Mouse (Mus musculus) lung, embryonic 16.5 days (tissue): Measurements from ENCODE around the gene Mrps27. TPM values are rescaled to one million over a fixed set of nuclear protein-coding genes. Genes with fewer than 3 reads are reported as not detected.
"Not testable (repeated sequence)": the region's sequence is repeated elsewhere in the genome, so short reads cannot be mapped to it uniquely, and the experiment has no call there.

Source experiments
- ATAC-seq: fragments of 200-750 bp; cut with Nextera tagmentation; 2 replicates; pipeline ENCODE4 v1.8.0; 2017; ENCODE audit warnings: low read depth, mild to moderate bottlenecking, moderate library complexity
- H3K27ac ChIP-seq: fragments of 300-500 bp; sonication (generic); 2 replicates; pipeline ENCODE4 v1.5.1; 2014; ENCODE audit warnings: mild to moderate bottlenecking, control low read depth, low read length
- H3K27me3 ChIP-seq: fragments of 300-500 bp; sonication (generic); 2 replicates; pipeline ENCODE4 v1.6.1; 2014; ENCODE audit warnings: low read depth, low read length, mixed read lengths; ENCODE audit not compliant: control insufficient read depth, insufficient read depth
- H3K36me3 ChIP-seq: fragments of 300-500 bp; sonication (generic); 2 replicates; pipeline ENCODE4 v1.6.1; 2014; ENCODE audit warnings: low read length; ENCODE audit not compliant: control insufficient read depth, insufficient read depth
- H3K4me1 ChIP-seq: fragments of 300-500 bp; sonication (generic); replicated peaks from 2 replicates; pipeline ENCODE4 v1.6.1; 2014; ENCODE audit warnings: low read length, mixed read lengths; ENCODE audit not compliant: control insufficient read depth, insufficient read depth
- H3K4me2 ChIP-seq: fragments of 300-500 bp; sonication (generic); 2 replicates; pipeline ENCODE4 v1.6.1; 2014; ENCODE audit warnings: low read depth, low read length, control low read depth
- H3K4me3 ChIP-seq: fragments of 300-500 bp; sonication (generic); 2 replicates; pipeline ENCODE4 v1.5.1; 2014; ENCODE audit warnings: mild to moderate bottlenecking, low read length, control low read depth
- H3K9ac ChIP-seq: fragments of 300-500 bp; sonication (generic); 2 replicates; pipeline ENCODE4 v1.6.1; 2014; ENCODE audit warnings: low read length, control low read depth
- H3K9me3 ChIP-seq: fragments of 300-500 bp; sonication (generic); 2 replicates; pipeline ENCODE4 v1.6.1; 2016; ENCODE audit warnings: low read length; ENCODE audit not compliant: control insufficient read depth
- WGBS: fragments of 180-500 bp; shearing (Covaris S2); extraction: QIAGEN DNeasy Blood & Tissue Kit; methylation state at CpG from one replicate; pipeline ENCODE4 v1.1.7; 2014; 5-methylcytosine and 5-hydroxymethylcytosine counted together
- polyA plus RNA-seq: library from polyadenylated mRNA; unstranded; fragments of >200 nt; fragmentation: Nextera tagmentation; extraction: Ambion mirVana; gene quantifications from 2 replicates; pipeline ENCODE4 v1.2.1, GENCODE M21; 2015

The Mrps27 gene
- polyA plus RNA-seq, 1 experiment from 2014 or later, result 53.8 TPM

- H3K27ac ChIP-seq, result no peak overlapping the region
- H3K9me3 ChIP-seq, result no peaks in the 10 kb centered on the region
- H3K36me3 ChIP-seq, result no peaks in the 10 kb centered on the region; the same call in 1 of the 2 replicates
- H3K4me2 ChIP-seq, result no peak overlapping the region
- 76% methylated on average over 15 of the region's 15 CpGs for WGBS
- H3K9ac ChIP-seq, result no peak overlapping the region
- no peak overlapping the region for H3K4me3 ChIP-seq
- H3K4me1 ChIP-seq, result no peaks in the 10 kb centered on the region
- H3K27me3 ChIP-seq, result no peaks in the 10 kb centered on the region
- ATAC-seq, result no peak
Observed at GRCm38 (mm10) chr13:99314657-99315181, 29.9 kb upstream of the Mrps27 start.

GRCm38 (mm10) chr13:99316366-99316765, 28.2 kb upstream of the Mrps27 start:
- H3K4me2 ChIP-seq, result no peak overlapping the region
- H3K9ac ChIP-seq, result no peak overlapping the region
- H3K9me3 ChIP-seq, result no peaks in the 10 kb centered on the region
- H3K4me3 ChIP-seq, result no peak overlapping the region
- no peaks in the 10 kb centered on the region for H3K4me1 ChIP-seq
- H3K27me3 ChIP-seq, result no peaks in the 10 kb centered on the region
- no peak overlapping the region for H3K27ac ChIP-seq
- ATAC-seq, result no peak
- peaks cover 11% of the 10 kb centered on the region for H3K36me3 ChIP-seq
- WGBS, result 78% methylated on average over 6 of the region's 6 CpGs

- 44% methylated on average over 4 of the region's 4 CpGs for WGBS
- H3K4me3 ChIP-seq, result no peak overlapping the region
- H3K27me3 ChIP-seq, result no peaks in the 10 kb centered on the region
- H3K27ac ChIP-seq, result no peak overlapping the region
- ATAC-seq, result 0 out of 2 replicates have a peak, but pooled peaks have one; percentile 7
- no peaks in the 10 kb centered on the region for H3K4me1 ChIP-seq
- no peaks in the 10 kb centered on the region for H3K9me3 ChIP-seq
- no peak overlapping the region for H3K4me2 ChIP-seq
- no peak overlapping the region for H3K9ac ChIP-seq
- peaks cover 11% of the 10 kb centered on the region for H3K36me3 ChIP-seq
Observed at GRCm38 (mm10) chr13:99317058-99317457, 27.5 kb upstream of the Mrps27 start.

- Histone ChIP-seq H3K4me1 (no peaks in the 10 kb centered on the region), H3K9me3 (no peaks in the 10 kb centered on the region), H3K4me2 (no peak overlapping the region), H3K4me3 (no peak overlapping the region), H3K9ac (no peak overlapping the region), H3K27me3 (no peaks in the 10 kb centered on the region), H3K36me3 (peaks cover 23% of the 10 kb centered on the region), H3K27ac (no peak overlapping the region)
- WGBS, result 86% methylated on average over 7 of the region's 7 CpGs
- no peak for ATAC-seq
Observed at GRCm38 (mm10) chr13:99320453-99320852, 24.1 kb upstream of the Mrps27 start.

GRCm38 (mm10) chr13:99322915-99323314, 21.7 kb upstream of the Mrps27 start:
- not testable (repeated sequence) for H3K27me3 ChIP-seq, H3K9me3 ChIP-seq, H3K4me2 ChIP-seq, H3K9ac ChIP-seq, ATAC-seq, H3K27ac ChIP-seq, H3K4me1 ChIP-seq, H3K4me3 ChIP-seq
- 90% methylated on average over 11 of the region's 13 CpGs for WGBS
- H3K36me3 ChIP-seq, result peaks cover 38% of the 10 kb centered on the region

- H3K9ac ChIP-seq, result no peak overlapping the region
- H3K4me1 ChIP-seq, result no peaks in the 10 kb centered on the region
- ATAC-seq, result no peak
- no peaks in the 10 kb centered on the region for H3K9me3 ChIP-seq
- H3K36me3 ChIP-seq, result peaks cover 38% of the 10 kb centered on the region
- H3K27ac ChIP-seq, result no peak overlapping the region
- 80% methylated on average over 7 of the region's 7 CpGs for WGBS
- no peak overlapping the region for H3K4me2 ChIP-seq
- no peaks in the 10 kb centered on the region for H3K27me3 ChIP-seq
- no peak overlapping the region for H3K4me3 ChIP-seq
Observed at GRCm38 (mm10) chr13:99323632-99324336, 20.8 kb upstream of the Mrps27 start.

GRCm38 (mm10) chr13:99324337-99324685, 20.3 kb upstream of the Mrps27 start:
- H3K4me2 ChIP-seq, H3K9ac ChIP-seq, ATAC-seq, H3K27ac ChIP-seq, H3K4me1 ChIP-seq, H3K9me3 ChIP-seq, H3K27me3 ChIP-seq, H3K4me3 ChIP-seq: not testable (repeated sequence)
- 89% methylated on average over 8 of the region's 8 CpGs for WGBS
- peaks cover 43% of the 10 kb centered on the region for H3K36me3 ChIP-seq

GRCm38 (mm10) chr13:99331255-99331654, 13.3 kb upstream of the Mrps27 start:
- ATAC-seq, result no peak
- Histone ChIP-seq H3K4me1 (no peaks in the 10 kb centered on the region), H3K4me3 (no peak overlapping the region), H3K27me3 (no peaks in the 10 kb centered on the region), H3K9ac (no peak overlapping the region), H3K9me3 (no peaks in the 10 kb centered on the region), H3K4me2 (no peak overlapping the region), H3K36me3 (peaks cover 56% of the 10 kb centered on the region), H3K27ac (no peak overlapping the region)
- WGBS, result 67% methylated on average over 4 of the region's 4 CpGs

- Histone ChIP-seq H3K36me3 (peaks cover 42% of the 10 kb centered on the region), H3K4me1 (no peaks in the 10 kb centered on the region)
- 55% methylated on average over 6 of the region's 6 CpGs for WGBS
Observed at GRCm38 (mm10) chr13:99337510-99337909, 7.1 kb upstream of the Mrps27 start.

More at GRCm38 (mm10) chr13:99337510-99337909, 7.1 kb upstream of the Mrps27 start:
- no peak overlapping the region for H3K9ac ChIP-seq
- no peak overlapping the region for H3K27ac ChIP-seq
- no peaks in the 10 kb centered on the region for H3K27me3 ChIP-seq
- no peak for ATAC-seq
- H3K4me3 ChIP-seq, result no peak overlapping the region
- no peak overlapping the region for H3K4me2 ChIP-seq
- H3K9me3 ChIP-seq, result no peaks in the 10 kb centered on the region
